Mouse (Mus musculus) erythroid progenitor cell, adult 5-6 weeks (primary cell): Measurements from ENCODE around the gene Slc24a3. TPM values are rescaled to one million over a fixed set of nuclear protein-coding genes. Genes with fewer than 3 reads are reported as not detected.

ENCODE experiments used
- ATAC-seq: replicated peaks from 2 replicates; pipeline ENCODE4 v1.8.0; 2016; ENCODE audit warnings: moderate number of reproducible peaks, mild to moderate bottlenecking, moderate TSS enrichment, inconsistent platforms; ENCODE audit not compliant: poor library complexity, low FRiP score, severe bottlenecking
- total RNA-seq, 2 experiments: library from RNA; stranded (forward) in 1 of 2; stranded (reverse) in 1 of 2; fragments of 150-400 nt in 1 of 2; fragments of 186-747, 209-891 nt in 1 of 2; gene quantifications; 2 replicates each; pipeline versions ENCODE4 v1.2.3 to v1.2.4; 2015 to 2017; ENCODE audit warnings: low replicate concordance in 2 of 2

The Slc24a3 gene
- total RNA-seq, 2 experiments from 2014 or later = 1.3 TPM; not detected in 1

DNA sequence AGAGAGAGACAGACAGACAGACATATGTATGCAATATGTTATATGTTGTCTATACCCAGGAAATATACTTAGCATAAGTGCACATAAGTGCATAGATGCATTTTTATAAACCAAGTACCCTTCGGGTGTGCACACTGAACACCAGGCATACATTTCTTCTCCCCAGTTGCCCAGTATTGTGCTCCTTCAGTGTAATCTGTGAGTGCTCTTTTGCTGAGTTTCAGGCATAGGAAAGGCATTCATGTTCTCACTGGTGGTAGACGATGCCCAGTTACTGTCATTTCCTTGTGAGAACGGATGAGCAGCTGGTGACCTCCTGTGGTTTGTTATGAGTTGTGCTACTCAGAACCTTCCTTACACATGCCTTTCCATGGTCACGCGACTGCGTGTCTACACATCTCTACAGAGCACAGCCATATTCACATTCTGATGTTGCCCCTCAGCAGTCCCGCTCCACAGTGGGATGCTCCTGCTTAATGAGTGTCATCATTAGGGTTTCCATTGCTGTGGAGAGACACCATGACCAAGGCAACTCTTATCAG lies 29.0 kb downstream of the Slc24a3 start:
- ATAC-seq = no peak

DNA sequence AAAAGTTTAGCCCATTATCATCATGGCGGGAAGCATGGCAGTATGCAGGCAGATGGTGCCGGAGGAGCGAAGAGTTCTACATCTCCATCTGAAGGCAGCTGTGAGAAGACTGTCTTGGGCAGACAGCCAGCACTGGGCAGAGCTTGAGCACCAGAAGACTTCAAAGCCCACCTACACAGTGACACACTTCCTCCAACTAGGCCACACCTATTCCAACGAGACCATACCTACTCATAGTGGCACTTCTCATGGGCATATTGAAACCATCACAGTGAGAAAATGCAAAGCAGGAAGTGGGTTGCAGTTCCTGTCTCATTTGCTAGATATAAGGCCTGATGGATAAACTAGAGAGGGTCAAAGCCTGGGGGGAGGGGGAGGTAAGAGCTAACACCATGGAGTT lies 29.5 kb downstream of the Slc24a3 start:
- ATAC-seq = no peak

DNA sequence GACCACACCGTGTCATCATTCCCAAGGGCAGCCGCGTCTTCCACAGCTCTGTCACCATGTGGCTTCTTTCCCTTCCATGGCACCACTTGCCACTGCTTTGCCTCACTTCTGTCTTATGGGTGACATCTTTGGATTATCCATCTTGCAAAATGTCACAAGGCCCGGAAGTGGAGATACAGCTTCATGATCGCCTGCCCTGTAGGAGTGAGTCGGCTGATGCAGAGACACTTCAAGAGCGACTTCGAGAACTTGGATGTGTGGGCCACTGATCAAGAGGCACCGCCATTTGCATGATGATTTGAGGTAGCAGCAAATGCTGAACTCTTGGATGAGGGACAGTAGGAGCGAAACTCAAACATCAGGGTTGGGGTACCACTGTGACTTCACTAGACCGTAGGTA lies 46.0 kb downstream of the Slc24a3 start:
- no peak for ATAC-seq

DNA sequence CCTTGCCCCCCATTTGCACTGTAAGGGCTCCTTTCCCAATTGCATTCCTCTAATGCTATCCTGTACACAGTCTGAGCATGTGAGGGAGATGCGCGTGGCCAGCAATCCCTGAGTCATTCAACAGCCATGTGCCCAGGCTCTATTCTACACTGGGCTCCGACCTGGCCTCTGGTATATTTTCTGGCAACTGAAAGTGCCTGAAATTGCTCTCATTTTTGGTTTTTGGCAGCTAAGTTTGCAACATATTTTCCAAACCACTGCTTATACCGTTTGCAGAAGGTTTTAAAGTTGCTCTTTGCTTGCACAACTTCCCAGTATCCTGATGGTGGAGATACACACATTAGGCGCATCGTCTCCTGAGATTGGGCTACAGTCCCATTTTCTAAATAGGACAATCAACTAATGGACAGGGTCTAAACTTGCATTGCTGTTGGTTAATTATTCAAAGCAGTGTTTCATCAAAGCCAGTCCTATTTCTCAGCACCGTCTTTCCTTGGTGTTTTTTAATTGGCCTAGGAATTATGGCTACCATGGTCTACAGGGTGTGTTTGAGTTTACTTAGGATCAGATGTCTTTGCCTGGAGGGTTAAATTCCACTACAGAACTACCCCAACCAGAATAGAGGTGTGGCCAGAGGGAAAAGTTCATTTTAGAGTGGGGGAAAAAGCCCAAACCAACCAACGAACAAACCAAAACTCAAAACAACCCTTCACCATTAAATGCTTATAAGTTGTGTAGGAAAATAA lies 46.7 kb downstream of the Slc24a3 start:
- ATAC-seq = no peak

DNA sequence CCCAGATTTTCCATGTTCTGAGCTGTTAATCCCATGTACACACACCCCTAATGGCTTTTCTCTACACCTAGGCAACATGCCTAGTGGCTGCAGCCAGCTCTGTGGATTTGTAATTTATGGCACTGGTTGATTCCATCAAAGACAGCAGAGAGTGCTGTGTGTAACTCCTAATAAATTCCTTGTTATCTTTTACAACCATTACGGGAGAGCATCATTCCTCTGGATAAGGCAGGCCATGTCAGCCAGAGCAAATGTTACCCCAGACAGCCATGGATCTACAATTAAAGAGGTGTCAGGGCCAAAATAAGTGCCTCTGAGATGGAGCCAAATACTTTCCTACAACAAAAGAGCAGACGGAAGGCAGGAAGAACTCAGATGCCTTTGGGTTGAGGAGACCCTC lies 49.0 kb downstream of the Slc24a3 start:
- ATAC-seq = no peak

DNA sequence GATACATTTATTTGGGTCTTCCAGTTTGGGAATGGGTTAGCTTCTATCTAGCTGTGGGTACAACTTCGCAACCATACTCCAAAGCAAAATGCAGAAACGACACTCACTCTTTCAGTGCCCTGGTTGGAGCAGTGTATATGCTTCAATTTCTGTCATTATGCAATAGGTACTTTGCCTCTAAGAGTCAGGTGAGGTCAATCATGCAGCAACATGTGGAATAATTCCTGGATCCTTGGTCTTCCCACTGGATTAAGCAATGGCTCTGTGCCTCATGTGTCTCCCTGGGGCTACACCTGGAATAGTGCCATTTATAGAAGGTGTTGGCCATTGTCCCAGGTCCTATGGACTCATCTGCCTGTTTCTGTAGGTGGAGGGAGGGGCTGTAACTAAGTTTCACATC lies 49.9 kb downstream of the Slc24a3 start:
- ATAC-seq = no peak

DNA sequence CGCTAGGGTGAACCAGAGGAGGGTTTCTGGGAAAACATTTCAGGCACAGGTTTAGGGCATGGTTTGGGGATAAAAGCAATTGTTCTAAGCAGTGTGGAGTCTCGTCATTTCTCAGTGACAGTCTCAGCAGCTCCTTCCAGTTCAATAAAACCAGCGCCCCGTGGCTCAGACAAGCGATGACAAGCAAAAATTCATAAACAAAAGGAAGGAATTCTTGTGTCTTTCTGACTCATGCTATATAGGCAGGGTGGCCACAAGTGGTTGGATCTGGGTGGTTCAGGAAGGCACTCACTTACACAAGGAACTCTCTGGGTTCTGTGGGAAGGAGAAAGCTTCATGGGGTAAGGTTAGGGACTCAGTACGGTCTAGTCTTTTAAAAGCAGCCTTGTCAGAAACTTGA lies 51.7 kb downstream of the Slc24a3 start:
- ATAC-seq = no peak

DNA sequence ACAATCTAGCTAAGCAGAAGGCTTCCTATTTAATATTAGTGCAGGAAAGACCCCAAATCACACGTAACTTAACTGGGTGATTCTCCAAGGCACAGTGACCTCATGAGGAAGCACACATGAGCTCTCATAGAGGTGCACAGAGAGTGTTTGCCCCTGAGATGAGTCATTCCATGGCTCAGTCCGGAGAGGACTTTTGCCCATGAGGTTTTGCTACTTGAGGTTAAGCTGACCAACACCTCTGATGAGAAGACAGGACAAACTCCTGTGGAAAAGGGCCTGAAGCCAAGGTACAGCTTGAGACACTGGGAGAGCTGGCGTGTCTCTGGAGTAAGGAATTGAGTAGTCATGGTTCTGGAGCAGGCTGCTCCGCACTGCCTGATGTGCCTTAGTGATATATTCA lies 56.1 kb downstream of the Slc24a3 start:
- ATAC-seq = no peak

DNA sequence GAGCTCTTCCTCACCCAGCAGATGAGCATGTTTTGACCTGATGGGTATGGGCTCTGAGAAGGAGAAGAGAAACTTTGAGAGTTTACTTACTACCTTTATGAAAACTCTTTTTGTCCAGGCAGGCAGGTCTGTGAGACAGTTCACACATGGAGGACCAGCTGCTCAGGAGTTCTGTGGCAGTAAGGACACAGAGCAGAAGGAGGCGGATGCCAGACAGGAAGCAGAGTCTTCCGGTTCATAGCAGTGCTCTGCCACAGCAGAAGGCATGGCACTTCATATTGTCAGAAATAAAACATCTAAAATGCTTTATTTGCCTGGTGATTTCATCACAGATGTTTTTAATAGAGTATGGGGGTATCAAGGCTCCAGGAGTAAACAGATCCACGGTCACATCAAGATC lies 58.1 kb downstream of the Slc24a3 start:
- ATAC-seq = no peak

DNA sequence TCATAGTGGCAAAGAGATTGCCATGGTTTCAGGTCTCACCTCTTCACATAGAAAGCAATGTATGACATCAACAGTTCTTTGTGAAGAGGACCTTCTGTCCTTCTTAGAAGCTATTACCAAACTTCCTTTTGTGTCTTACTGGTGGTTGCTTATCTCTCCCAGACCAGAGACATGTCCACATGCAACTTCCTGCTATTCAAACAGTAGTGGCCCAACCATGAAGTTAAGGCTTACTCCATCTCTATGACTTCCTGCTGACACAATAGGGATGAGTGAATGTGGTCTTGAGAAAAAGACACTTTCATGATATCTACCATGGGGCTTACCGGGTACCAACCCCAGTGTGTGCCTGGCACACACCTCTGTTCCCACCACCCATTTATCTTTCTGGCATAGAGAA lies 58.5 kb downstream of the Slc24a3 start:
- ATAC-seq = no peak

DNA sequence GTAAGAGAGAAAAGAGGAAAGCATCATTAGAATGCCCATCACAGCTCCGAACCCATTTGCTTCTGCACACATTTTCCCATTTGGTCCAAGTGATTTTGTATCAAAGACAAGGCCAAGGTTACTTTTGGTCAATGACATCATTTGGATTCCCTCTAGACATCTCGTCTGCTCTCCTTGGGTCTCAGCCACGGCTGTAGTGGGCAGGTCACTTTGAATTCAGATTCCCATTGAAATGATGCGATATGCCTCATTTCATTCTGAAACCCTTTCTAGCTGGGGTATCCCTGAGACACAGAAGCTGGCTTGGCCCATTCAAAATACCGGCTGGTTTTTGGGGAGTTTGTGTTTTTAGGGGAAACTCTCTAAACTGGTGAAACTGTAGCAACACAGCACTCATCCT lies 59.8 kb downstream of the Slc24a3 start:
- no peak for ATAC-seq

DNA sequence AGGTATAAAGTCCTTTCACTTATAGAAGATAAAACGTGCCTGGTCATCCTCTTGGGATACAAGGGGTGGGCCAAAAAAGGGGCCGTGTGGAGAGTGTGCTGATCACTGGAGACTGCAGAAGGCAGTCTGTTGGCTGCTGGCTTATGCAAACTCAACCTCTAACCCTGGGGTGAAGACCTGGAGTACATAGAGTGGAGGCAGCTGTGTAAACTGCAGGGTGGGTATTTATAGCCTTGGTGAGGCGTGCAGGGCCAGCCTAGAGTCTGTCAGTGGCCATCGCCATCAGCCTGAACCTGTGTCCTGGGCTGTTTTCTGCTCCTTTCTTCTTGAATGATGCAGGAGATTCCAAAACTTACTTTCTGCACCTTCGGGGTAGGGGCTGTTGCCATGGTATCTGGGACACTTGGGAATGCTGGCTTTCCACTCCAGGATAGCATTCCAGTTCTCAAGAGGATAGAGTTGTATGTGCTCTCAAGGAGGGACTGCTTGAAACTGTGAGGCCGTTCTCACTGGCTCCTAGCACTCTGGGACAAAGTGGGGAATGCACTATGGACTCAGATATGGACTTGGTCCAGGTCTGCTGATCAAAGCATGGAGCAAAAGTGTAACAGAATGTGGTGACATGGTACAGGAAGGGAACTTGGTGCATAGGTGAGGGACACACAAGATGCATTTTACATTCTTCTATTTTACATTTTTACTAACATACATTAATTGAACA lies 65.4 kb downstream of the Slc24a3 start:
- ATAC-seq = no peak

DNA sequence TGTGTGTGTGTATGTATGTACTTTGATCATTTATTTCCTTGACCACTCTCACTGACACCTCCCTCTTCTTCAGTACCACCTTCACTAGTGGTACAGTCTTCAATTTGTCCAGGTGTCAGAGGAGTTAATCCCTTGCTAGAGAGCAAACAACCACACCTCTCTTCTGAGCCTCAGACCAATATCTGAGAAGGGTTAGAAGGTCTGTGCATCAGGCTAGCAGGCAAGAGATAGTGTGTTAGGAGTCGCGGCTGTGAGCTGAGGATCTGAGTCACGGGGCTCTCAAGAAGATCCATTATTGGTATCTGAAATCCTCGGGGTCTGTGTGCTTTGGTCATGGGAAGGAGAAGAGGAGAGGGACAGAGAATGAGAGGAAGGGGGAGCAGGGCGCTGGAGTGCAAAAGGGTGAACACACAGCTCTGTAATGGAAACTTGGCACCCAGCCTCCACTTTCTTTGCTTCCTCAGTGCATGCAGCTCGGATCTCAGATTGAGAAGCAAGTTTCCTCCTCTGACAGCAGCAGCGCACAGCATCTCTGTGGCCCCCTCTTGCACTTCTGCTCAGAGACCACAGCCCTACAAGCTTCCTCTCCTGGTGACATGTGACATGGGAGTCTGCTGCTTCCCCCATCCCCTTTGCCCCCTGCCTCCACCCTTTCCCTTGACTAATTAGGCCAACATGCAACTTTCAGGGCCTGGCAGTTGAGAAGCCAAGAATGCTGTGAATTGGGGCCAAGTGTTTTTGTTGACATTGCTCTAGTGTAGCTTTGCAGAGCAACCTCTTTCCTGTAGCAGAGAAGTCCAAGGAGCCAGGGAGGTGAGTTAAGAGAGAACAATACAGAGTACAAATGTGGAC lies 66.2 kb downstream of the Slc24a3 start:
- ATAC-seq = no peak

DNA sequence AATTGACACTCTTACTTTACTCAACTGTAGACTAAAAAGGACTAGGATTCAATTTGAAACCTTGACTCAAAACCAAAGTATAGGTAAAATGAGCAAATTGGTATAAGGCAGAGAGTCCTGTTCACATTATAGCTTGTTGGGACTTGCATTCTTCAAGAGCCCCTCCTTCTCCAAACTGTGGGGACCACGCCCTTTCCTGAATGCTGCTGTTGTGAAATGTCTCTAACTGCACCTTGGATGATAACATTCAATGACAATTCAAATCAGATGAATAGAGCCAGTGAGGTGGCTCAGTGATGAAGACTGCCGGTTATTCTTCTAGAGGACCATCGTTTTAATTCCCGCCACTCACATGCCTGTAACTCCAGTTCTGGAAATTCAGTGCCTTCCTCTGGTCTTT lies 78.8 kb downstream of the Slc24a3 start:
- no peak for ATAC-seq

DNA sequence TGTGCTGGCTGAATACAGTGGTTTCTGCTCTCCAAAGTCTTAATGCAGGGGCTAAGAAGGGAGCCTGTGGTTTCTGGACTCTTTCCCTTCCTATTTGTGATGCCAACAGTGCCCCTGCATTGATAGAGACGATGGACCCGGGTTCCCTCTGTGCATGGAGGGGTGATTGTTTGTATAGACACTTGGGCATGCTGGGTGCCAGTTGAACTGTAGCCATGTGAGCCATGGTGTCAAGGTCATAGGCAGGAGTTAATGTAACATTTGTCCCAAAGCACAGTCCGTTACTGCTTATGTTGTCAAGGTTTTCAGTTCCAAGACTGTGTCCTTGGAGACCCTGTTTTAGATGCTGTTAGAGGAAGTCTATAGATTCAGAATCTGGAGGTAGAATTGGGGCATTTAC lies 80.6 kb downstream of the Slc24a3 start:
- no peak for ATAC-seq

DNA sequence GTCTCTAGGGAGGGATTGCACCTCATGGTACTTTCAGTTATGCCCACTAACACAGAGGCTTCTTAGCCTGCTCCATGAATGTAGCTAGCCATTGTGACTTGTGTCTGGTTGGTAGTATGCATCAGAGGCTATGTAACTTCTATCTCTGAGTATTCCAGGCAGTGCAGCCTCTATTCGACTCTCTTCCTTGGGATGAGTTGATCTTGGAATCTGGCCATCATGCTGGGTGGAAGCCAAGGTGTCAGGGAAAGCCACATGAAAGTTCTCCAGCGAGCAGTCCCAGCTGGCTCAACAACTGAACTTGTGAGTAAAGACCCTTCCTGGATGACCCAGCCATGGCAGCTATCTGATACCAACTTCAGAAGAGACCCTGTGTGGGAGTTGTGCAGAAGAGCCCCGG lies 89.8 kb downstream of the Slc24a3 start:
- ATAC-seq = no peak

DNA sequence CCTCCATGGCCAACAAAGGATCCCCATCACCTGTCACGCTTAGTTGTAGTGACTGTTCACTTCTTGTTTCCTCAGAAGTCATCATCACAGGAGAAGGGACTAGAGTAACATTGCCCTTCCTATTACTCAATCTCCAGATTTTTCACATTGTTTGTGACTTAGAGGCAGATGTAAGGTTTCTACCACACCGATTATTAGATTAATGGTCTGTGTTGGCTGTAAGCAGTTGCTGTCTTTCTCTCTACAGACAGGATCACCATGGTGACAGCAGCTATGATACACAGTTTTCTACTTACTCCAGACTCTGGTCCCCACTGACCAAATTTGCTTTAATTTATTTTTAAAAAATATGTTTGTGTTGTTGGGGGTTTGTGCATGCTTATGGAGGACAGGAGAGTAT lies 90.3 kb downstream of the Slc24a3 start:
- no peak for ATAC-seq

DNA sequence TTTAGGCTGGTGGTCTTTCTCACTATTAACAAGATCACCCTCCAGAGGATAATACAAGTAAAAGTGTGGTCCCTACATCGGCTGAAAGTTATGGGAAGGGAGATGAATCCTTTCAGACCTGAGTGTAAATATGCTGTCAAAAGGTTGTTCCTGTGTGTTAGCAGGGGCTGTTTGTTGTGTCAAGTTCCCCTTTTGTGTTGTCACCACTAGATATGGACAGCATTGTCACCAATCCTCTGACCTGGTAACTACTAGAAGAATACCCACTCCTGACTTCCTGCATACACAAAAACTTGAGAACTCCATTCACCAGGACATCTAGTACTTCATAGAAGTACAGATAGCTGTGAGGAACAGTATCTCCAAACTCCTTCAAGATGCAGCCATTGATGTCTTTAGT lies 93.0 kb downstream of the Slc24a3 start:
- no peak for ATAC-seq

DNA sequence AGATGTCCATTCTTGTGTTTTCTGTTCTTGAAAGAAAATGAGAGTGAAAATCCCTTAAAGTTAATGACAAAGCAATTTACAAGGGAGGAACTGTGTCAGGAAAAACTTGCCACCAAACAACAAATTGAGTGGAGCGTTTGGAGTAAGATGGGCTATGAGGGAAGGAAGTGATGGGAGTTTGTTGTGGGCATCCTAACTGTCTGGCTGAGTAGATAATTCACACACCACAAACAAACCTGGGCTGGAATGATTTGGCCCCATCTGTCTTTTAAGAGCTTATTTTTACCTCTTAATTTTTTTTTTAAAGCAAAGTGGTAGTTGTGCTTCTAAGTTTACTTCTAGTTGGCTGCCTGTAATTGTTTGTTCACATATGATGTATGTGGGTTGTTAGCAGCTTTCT lies 94.6 kb downstream of the Slc24a3 start:
- ATAC-seq = no peak

DNA sequence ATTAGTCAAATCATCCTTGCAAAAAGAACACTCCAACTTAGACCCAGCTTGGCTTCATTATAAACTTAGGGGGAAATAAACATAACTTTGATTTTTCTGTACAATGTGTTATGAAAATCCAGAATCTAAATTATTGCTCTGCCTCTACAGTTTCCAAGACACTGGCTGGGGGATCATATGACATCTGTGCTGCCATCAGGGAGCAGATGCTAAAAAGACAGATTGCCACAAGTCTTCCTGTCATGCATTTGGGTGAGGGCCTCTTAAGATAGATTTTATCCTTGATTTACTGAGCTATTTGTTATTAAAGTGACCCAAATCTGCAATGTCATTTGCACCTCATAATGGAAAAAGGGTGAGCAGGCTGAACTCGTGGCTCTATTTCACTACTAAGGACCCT lies 99.2 kb downstream of the Slc24a3 start:
- no peak for ATAC-seq

DNA sequence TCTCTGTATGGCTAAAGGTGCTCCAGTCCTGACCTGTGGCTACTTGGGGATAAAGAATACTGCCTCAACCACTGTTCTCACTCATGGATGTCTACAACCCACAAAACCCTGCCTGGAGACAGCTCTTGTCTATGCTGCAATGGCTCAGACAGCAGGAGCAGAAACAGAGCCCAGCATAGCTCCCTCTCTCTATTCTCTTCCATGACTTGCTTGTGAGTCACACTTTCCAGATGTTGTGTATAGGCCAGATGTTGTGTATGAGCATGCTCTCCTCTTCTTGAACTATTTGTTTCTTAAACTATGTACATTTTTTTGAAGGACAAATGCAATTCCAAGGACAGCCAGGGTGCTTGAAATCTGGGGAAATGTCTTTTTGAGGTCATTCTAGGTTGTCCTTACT lies 101.4 kb downstream of the Slc24a3 start:
- no peak for ATAC-seq
